Mouse (Mus musculus) left cerebral cortex, adult 18-20 months (tissue): Measurements from ENCODE around the gene Mettl18. TPM values are rescaled to one million over a fixed set of nuclear protein-coding genes. Genes with fewer than 3 reads are reported as not detected.
A peak's percentile ranks its signal among the peaks of the same experiment; 100 is the strongest.
"Not testable (repeated sequence)": the region's sequence is repeated elsewhere in the genome, so short reads cannot be mapped to it uniquely, and the experiment has no call there.

Experiments used
- DNase-seq, 2 experiments: peaks; one replicate each; pipeline ENCODE4 v3.0.0; 2021 to 2022; ENCODE audit warnings: low spot score in 2 of 2, mixed read lengths in 1 of 2
- long read RNA-seq, 2 experiments: library from polyadenylated mRNA; stranded (forward); transcript quantifications; one replicate each; pipeline ENCODE4 v2.0.0; 2021
- total RNA-seq, 2 experiments: library from RNA; stranded (reverse); gene quantifications; 2 replicates each; pipeline ENCODE4 v1.2.3; 2021

The Mettl18 gene
- 1 to 10 TPM; 5.4 to 5.7 TPM for total RNA-seq
- long read RNA-seq, experiment 1, partial matches to known transcripts, result 0 of 5 reads
- long read RNA-seq, experiment 1, other reads (novel, unspliced or antisense), result 1 of 5 reads
- long read RNA-seq, experiment 2, partial matches to known transcripts, result 0 of 3 reads
- long read RNA-seq, experiment 2, other reads (novel, unspliced or antisense), result 0 of 3 reads

DNA sequence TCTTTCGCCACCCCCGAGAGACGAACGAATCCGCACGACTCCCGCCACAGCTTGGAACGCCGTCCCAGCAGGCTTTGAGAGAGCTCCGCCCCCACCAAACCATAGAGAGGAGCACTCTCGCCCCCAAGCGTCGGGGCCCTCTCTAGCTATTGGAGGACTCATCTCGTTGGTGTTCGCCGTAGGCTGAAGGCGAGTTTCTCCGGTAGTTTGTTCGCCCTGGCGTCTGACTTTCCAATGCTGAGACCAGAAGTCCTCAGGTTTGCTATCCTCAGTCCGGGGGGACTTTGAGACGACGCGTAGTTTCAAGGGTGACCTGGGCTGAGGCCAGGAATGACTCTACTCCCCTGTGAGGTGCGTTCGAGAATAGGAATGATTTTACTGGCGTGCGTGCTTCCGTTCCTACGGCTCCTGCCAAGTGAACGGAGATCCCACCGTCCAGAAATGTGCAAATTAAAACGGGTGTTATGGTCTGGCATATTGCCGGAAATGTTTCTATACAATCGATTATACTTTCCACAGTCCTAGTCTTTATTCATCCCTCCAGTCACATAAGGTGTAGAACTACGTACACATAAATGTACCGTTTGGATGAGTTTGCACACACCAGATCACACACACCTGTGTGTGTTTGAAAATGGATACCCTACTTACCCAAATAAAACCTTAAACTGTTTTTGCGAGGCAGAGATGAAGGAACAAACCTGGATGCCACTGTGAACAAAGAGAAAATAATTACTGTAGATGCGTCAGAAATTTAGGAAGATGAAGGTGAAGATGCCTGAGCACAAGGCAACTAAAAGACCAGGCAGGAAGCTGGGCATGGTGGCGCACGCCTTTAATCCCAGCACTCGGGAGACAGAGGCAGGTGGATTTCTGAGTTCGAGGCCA, at the start of gene Mettl18, which contains the start of gene BC055324:
TSS of gene Mettl18 (plus strand) at position 169 of the 888 bp plus-strand sequence.
TSS of gene BC055324 (minus strand) at position 76 of the 888 bp plus-strand sequence.
- DNase-seq, result peak; percentile 89 to 91

DNA sequence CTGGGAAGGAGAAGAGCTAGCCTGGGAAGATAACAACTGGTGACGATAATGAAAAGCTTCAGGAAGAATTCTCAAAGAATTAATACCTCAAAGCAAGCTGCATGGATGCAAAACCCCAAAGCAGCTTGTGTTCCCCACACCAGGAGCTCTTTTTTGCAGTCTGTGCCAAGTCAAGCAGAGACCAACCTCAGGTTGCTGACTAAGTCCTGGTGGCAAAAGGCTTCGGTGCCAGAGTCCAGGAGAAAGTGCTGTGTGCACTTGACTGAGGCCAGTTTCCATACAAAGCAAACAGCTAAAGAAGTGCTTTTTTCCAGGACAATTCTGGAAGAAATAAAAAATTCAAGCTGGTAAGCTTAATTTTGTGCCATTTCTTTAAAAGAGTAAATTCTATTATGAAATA, 41.3 kb upstream of the Mettl18 start:
- DNase-seq, result no peak

- no peak for DNase-seq
Measured at GRCm38 (mm10) chr1:163958036-163958435, 36.7 kb upstream of the Mettl18 start.

GRCm38 (mm10) chr1:163964008-163964689, 30.5 kb upstream of the Mettl18 start:
- DNase-seq, result no peak

- DNase-seq, result no peak
Measured at GRCm38 (mm10) chr1:163974471-163974870, 20.2 kb upstream of the Mettl18 start.

DNA sequence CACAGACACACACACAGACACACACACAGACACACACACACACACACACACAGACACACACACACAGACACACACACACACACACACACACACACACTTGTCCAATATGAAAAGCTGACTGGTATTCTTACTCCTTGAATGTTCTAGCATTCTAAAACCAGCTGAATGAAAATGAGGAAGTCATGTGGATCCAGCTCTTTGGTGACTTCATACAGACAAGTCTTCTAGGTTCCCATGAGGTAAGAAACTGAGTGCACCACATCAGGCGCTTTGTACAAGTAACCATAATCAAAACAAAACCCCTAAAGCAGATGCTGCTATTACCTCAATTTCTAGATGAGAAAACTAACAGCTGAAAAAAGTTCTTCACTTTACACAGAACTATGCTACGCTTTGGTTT, 19.6 kb upstream of the Mettl18 start:
- no peak for DNase-seq

DNA sequence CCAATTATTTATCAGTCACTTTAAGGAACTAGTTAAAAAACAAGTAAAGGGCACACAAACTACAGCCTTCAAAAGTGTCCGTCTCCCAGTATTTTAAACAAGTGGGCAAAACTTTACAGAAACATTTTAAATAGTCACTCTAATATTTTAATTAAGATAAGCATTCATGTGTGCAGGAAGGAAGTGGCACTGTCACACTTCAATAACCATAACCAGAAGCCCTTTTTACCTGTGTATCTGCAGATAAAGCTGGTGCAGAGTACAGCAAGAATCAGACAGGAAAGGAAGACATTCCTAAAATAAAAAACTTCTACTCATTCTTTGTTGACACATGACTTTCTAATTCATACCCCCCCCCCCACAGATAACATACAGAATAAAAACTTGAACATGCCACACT, 18.2 kb upstream of the Mettl18 start:
- no peak for DNase-seq

DNA sequence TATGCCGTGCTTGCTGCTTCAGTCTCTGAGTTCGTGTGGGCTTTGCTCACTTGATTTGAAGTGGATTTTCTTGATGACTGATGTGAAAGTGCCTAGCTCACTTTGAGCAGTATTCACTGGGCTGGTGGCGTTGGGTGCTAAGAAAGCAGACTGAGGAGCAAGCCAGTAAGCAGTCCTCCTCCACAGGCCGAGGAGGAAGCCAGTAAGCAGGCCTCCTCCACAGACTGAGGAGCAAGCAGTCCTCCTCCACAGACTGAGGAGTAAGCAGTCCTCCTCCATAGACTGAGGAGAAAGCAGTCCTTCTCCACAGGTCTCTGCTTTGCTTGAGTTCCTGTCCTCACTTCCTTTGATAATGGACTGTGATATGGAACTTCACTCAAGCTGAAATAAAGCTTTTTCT, 2.3 kb upstream of the Mettl18 start:
- DNase-seq, result no peak

DNA sequence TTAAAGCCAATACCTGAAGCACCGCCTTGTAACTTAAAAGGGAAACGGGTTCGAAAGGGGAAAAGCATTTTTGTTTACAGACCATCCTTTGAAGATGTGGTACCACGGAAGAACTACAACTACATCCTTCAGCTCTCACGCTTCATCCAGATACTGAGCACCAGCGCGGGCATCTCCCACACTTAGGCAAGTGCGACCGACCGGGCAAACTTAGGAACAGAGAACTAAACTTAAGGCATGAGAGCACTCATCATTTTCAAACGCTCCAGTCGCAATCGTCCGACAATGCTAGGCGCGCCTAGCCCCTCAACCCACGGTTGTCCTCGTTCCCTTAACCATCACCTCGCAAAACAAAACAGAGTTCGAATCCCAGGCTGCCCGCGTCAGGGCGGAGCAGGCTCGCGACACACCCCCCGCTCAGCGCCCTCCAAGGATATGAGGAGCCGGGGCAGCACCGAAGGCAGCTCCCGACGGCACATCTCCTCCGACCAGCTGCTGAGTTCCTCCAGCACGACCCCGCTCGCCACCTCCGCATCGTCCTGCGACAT, 442 bp upstream of the Mettl18 start:
- peak in 1 of 2 experiments; percentile 2 for DNase-seq

DNA sequence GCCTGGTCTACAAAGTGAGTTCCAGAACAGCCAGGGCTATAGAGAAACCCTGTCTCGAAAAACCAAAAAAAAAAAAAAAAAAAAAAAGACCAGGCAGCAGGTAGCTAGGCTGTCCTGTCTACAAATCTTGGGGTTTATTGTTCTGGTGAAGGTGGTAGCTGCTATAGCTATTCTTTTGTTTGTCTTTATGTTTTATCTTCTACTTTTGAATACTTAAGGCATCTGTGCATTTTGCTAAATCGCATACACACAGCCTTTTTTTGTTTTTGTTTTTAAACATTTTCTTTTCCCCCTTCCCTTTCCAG, 872 bp downstream of the Mettl18 start:
- DNase-seq, result no peak

GRCm38 (mm10) chr1:164001831-164002452, 7.3 kb downstream of the Mettl18 start:
- DNase-seq, result no peak

DNA sequence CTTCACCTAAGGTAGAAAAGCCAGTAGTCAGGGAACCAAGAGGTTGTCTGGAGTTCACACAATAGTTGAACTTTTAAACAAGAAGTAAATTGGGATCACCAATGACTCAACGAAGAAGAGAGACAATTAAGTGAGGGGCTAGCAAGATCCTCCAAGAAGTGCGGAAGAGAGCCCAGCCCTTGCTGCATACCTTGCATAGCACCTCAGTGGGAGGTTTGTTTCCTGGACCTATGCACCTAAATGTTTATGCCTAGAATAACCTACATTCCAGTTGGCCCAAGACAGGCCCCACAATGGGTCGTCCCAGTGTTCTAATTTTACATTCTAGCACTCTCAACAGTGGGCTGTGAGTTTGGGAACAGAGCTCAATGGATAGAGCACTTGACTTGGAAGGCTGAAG, 9.6 kb downstream of the Mettl18 start:
- no peak for DNase-seq

- peak in 1 of 2 experiments; percentile 12 for DNase-seq
Measured at GRCm38 (mm10) chr1:164009235-164009634, 14.5 kb downstream of the Mettl18 start.

- no peak for DNase-seq
Measured at GRCm38 (mm10) chr1:164014616-164015015, 19.9 kb downstream of the Mettl18 start.

- DNase-seq, result no peak
Measured at GRCm38 (mm10) chr1:164018221-164018896, 23.7 kb downstream of the Mettl18 start.

DNA sequence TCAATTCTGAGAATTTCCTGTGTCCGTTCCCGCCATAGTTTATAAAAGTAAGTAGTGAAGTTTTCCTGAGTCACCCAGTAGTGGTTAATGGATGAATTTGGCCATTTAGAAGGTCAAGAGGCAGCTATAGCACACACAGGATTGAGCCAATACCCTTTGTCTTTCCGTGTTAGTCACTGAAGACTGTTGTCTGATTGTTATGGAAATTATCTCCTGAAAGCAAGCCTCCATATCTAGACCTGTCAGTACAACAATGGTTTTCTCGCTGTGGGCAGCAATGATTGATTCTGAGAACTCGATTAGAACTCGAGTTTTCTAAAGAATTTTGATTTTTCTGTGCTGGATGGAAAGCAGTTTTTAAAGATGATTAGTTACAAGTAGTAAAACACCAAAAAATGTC, 25.1 kb downstream of the Mettl18 start:
- no peak for DNase-seq

GRCm38 (mm10) chr1:164020746-164021145, 26.1 kb downstream of the Mettl18 start:
- DNase-seq, result not testable (repeated sequence)

DNA sequence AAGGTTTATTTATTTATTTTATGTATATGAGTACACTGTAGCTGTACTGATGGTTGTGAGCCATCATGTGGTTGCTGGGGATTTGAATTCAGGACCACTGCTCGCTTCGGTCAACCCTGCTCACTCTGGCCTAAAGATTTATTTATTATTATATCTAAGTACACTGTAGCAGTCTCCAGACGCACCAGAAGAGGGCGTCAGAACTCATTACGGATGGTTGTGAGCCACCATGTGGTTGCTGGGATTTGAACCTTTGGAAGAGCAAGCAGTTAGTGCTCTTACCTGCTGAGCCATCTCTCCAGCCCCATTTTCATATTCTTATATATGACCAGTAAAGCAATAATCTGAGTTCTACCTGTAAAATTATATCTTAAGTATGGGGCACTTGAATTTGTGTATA, 27.4 kb downstream of the Mettl18 start:
- DNase-seq, result not testable (repeated sequence)

GRCm38 (mm10) chr1:164025685-164026084, 31.0 kb downstream of the Mettl18 start:
- no peak for DNase-seq

DNA sequence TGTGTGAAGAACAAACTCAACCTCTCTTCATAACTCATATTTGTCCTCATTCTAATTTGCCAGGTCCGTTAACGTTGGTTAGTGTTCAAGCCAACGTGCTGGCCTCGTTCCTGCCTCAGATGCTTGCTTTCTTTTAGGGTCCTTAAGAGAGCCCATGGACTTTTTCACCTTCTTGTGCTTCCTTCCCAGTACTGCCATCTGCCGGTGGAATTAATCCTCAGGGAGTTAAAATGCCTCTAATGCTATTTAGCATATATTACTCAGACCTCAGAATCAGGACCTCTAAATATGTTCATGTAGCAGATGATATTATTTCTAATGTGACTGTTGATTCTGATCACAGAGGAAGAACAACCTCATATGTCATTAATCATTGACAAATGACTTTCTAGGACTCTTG, 32.7 kb downstream of the Mettl18 start:
- DNase-seq, result peak in 1 of 2 experiments; percentile 15
